Mouse (Mus musculus) urinary bladder, adult 2 months (tissue): Measurements from ENCODE around the gene F930015N05Rik. TPM values are rescaled to one million over a fixed set of nuclear protein-coding genes. Genes with fewer than 3 reads are reported as not detected.

ENCODE experiments used
- polyA plus RNA-seq: library from polyadenylated mRNA; depleted of rRNA; stranded (reverse); fragments of >200 nt; gene quantifications from 2 replicates; pipeline ENCODE4 v1.2.3, GENCODE M21; 2012; rRNA removed

The F930015N05Rik gene
- polyA plus RNA-seq, 1 experiment, result 0.06 TPM

Other genes with a start within 250 kb of the F930015N05Rik start
- 0.08 and 0.13 TPM in 2 replicates for gene Hs3st3a1, start 1.3 kb downstream of the F930015N05Rik start, polyA plus RNA-seq